Mouse (Mus musculus) MEL (cell line): ENCODE data around the gene Tmem30c. TPM values are rescaled to one million over a fixed set of nuclear protein-coding genes. Genes with fewer than 3 reads are reported as not detected.
A peak's percentile ranks its signal among the peaks of the same experiment; 100 is the strongest.

Source experiments
- DNase-seq: peaks from one replicate; pipeline ENCODE4 v3.0.0; 2011; ENCODE audit warnings: low read depth, low spot score
- H3K27ac ChIP-seq: 2 replicates; pipeline ENCODE4 v1.5.1; 2012; ENCODE audit warnings: low read depth, mild to moderate bottlenecking, control low read depth, low read length, moderate library complexity; ENCODE audit not compliant: control insufficient read depth
- H3K27me3 ChIP-seq, 2 experiments: fragments of 150-350 bp in 1 of 2; sonication (generic) in 1 of 2; 2 replicates each; pipeline ENCODE4 v1.6.1; 2012; ENCODE audit warnings: low read length in 2 of 2, mild to moderate bottlenecking in 2 of 2, improper control_type of control experiment in 1 of 2, moderate library complexity in 1 of 2; ENCODE audit not compliant: insufficient read depth in 2 of 2, control insufficient read depth in 1 of 2
- H3K36me3 ChIP-seq, 2 experiments: 2 replicates each; pipeline ENCODE4 v1.6.1; 2012 to 2014; ENCODE audit warnings: low read length in 2 of 2, improper control_type of control experiment in 1 of 2, inconsistent platforms in 1 of 2, mild to moderate bottlenecking in 1 of 2; ENCODE audit not compliant: insufficient read depth in 2 of 2, control insufficient read depth in 1 of 2
- H3K4me1 ChIP-seq, 2 experiments: fragments of 150-350 bp in 1 of 2; sonication (generic) in 1 of 2; 2 replicates each; pipeline ENCODE4 v1.6.1; 2012; ENCODE audit warnings: low read length in 2 of 2, improper control_type of control experiment in 1 of 2, mild to moderate bottlenecking in 1 of 2; ENCODE audit not compliant: insufficient read depth in 2 of 2, control insufficient read depth in 1 of 2
- H3K4me3 ChIP-seq, 2 experiments: fragments of 150-350 bp in 1 of 2; sonication (generic) in 1 of 2; 2 replicates each; pipeline ENCODE4 v1.5.1; 2012; ENCODE audit warnings: low read depth in 2 of 2, low read length in 2 of 2, mild to moderate bottlenecking in 2 of 2, moderate library complexity in 2 of 2, control low read depth in 1 of 2, improper control_type of control experiment in 1 of 2; ENCODE audit not compliant: control insufficient read depth in 1 of 2, insufficient read depth in 1 of 2
- H3K79me2 ChIP-seq: 2 replicates; pipeline ENCODE4 v1.6.1; 2012; ENCODE audit warnings: mild to moderate bottlenecking, low read length, moderate library complexity; ENCODE audit not compliant: control insufficient read depth, poor library complexity, insufficient read depth
- H3K9ac ChIP-seq: 2 replicates; pipeline ENCODE4 v1.6.1; 2012; ENCODE audit warnings: low read depth, mild to moderate bottlenecking, control low read depth, low read length, moderate library complexity; ENCODE audit not compliant: control insufficient read depth, poor library complexity, severe bottlenecking
- H3K9me3 ChIP-seq: fragments of 150-350 bp; sonication (generic); replicated peaks from 2 replicates; pipeline ENCODE4 v1.6.1; 2012; ENCODE audit warnings: mild to moderate bottlenecking, low read length, improper control_type of control experiment, moderate library complexity; ENCODE audit not compliant: insufficient read depth
- CHD2 ChIP-seq: IDR thresholded peaks from 2 replicates; pipeline ENCODE4 v1.6.1; 2011; ENCODE audit warnings: low read length, improper control_type of control experiment
- ELF1 ChIP-seq: IDR thresholded peaks from 2 replicates; pipeline ENCODE4 v1.6.1; 2014; ENCODE audit warnings: low read depth, mild to moderate bottlenecking, inconsistent platforms, low read length, improper control_type of control experiment, moderate library complexity
- GATA1 ChIP-seq: IDR thresholded peaks from 2 replicates; pipeline ENCODE4 v1.6.1; 2011; ENCODE audit warnings: low read depth, low read length, improper control_type of control experiment
- HCFC1 ChIP-seq: IDR thresholded peaks from 2 replicates; pipeline ENCODE4 v1.6.1; 2012; ENCODE audit warnings: low read depth, mild to moderate bottlenecking, inconsistent platforms, low read length, improper control_type of control experiment, moderate library complexity
- KAT2A ChIP-seq: conservative IDR thresholded peaks from 2 replicates; pipeline ENCODE4 v1.6.1; 2012; ENCODE audit warnings: low read depth, low read length, improper control_type of control experiment, inconsistent platforms
- MAX ChIP-seq: IDR thresholded peaks from 2 replicates; pipeline ENCODE4 v1.6.1; 2011; ENCODE audit warnings: low read length, improper control_type of control experiment
- MEF2A ChIP-seq: IDR thresholded peaks from 2 replicates; pipeline ENCODE4 v1.6.1; 2014; ENCODE audit warnings: low read depth, mild to moderate bottlenecking, inconsistent platforms, low read length, improper control_type of control experiment; ENCODE audit not compliant: poor library complexity, insufficient replicate concordance, severe bottlenecking; ENCODE audit errors: extremely low read depth
- MXI1 ChIP-seq: IDR thresholded peaks from 2 replicates; pipeline ENCODE4 v1.6.1; 2011; ENCODE audit warnings: mild to moderate bottlenecking, low read depth, low read length, improper control_type of control experiment
- MYB ChIP-seq: IDR thresholded peaks from 2 replicates; pipeline ENCODE4 v1.6.1; 2011; ENCODE audit warnings: mild to moderate bottlenecking, low read depth, low read length, improper control_type of control experiment
- POLR2AphosphoS5 ChIP-seq: IDR thresholded peaks from 2 replicates; pipeline ENCODE4 v1.6.1; 2012; ENCODE audit warnings: low read depth, borderline replicate concordance, mild to moderate bottlenecking, inconsistent platforms, low read length, moderate library complexity, mixed read lengths
- RCOR1 ChIP-seq: IDR thresholded peaks from 2 replicates; pipeline ENCODE4 v1.6.1; 2012; ENCODE audit warnings: low read depth, mild to moderate bottlenecking, inconsistent platforms, low read length, improper control_type of control experiment
- TCF12 ChIP-seq: IDR thresholded peaks from 2 replicates; pipeline ENCODE4 v1.6.1; 2014; ENCODE audit warnings: low read depth, mild to moderate bottlenecking, inconsistent platforms, low read length, improper control_type of control experiment, moderate library complexity
- USF1 ChIP-seq: IDR thresholded peaks from 2 replicates; pipeline ENCODE4 v1.6.1; 2014; ENCODE audit warnings: low read depth, mild to moderate bottlenecking, inconsistent platforms, low read length, improper control_type of control experiment, moderate library complexity
- USF2 ChIP-seq, 2 experiments: IDR thresholded peaks; 2 replicates each; pipeline ENCODE4 v1.6.1; 2011 to 2012; ENCODE audit warnings: improper control_type of control experiment in 2 of 2, low read length in 2 of 2, borderline replicate concordance in 1 of 2, inconsistent platforms in 1 of 2, low read depth in 1 of 2, mild to moderate bottlenecking in 1 of 2; ENCODE audit not compliant: insufficient read depth in 1 of 2
- ZC3H11A ChIP-seq: IDR thresholded peaks from 2 replicates; pipeline ENCODE4 v1.6.1; 2012; ENCODE audit warnings: low read depth, mild to moderate bottlenecking, inconsistent platforms, low read length, improper control_type of control experiment
- ZKSCAN1 ChIP-seq: IDR thresholded peaks from 2 replicates; pipeline ENCODE4 v1.6.1; 2012; ENCODE audit warnings: low read depth, mild to moderate bottlenecking, inconsistent platforms, low read length, improper control_type of control experiment, moderate library complexity
- ZMIZ1 ChIP-seq: IDR thresholded peaks from 2 replicates; pipeline ENCODE4 v1.6.1; 2012; ENCODE audit warnings: low read depth, mild to moderate bottlenecking, inconsistent platforms, low read length, improper control_type of control experiment, moderate library complexity
- polyA plus RNA-seq, 2 experiments: library from polyadenylated mRNA; stranded (reverse) in 1 of 2; unstranded in 1 of 2; fragments of >175 nt in 1 of 2; fragments of >200 nt in 1 of 2; gene quantifications; 2 replicates each; pipeline versions ENCODE4 v1.2.1 to v1.2.4; 2012; ENCODE audit warnings: low replicate concordance in 2 of 2, low read depth in 1 of 2; ENCODE audit not compliant: insufficient read length in 2 of 2, insufficient read depth in 1 of 2, missing spikeins in 1 of 2
- total RNA-seq: library from RNA; depleted of rRNA; stranded (reverse); fragments of 300-350 nt; gene quantifications from 2 replicates; pipeline ENCODE4 v1.2.3, GENCODE M21; 2012

Tmem30c gene
- total and polyA plus RNA-seq, 3 experiments: 0.04 to 0.38 TPM; not detected in 1

- Histone ChIP-seq H3K36me3 (peaks cover 0 to 12% of the 10 kb centered on the region in 2 experiments; a peak in 3 of 4 replicates), H3K4me3 (no peak overlapping the region), H3K27ac (no peak overlapping the region; the same call in 1 of the 2 replicates), H3K9ac (no peak overlapping the region), H3K4me1 (peaks cover 6 to 9% of the 10 kb centered on the region in 2 experiments; a peak in 3 of 4 replicates), H3K79me2 (no peaks in the 10 kb centered on the region), H3K9me3 (no peaks in the 10 kb centered on the region), H3K27me3 (no peaks in the 10 kb centered on the region)
- TF ChIP-seq GATA1 (peak; percentile 51; the same call in 1 of the 2 replicates), RCOR1 (no peak)
- peak; percentile 31 for DNase-seq
Measured at GRCm38 (mm10) chr16:57312130-57312529, 19.5 kb upstream of the Tmem30c start.

DNA sequence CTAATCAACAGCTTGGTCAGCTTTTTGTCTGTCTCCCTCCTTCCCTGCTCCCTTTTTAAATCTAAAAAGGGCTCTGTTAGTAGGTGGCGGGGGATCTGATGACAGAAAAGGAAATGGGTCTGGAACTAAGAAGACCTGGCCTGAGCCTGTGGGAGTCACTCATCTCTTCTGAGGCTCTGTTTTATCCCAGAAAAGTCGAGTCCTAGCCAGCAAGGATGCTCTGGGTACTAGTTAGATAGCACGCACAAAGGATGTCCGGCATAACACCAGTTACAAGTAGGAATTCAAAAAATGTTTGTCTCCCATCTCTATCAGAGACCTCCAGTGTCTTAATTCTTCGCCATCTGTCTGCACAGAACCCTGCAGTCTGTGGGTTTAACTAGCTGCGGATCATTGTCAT is 12.8 kb upstream of the Tmem30c start:
- TF ChIP-seq ZC3H11A (no peak), HCFC1 (no peak), MEF2A (no peak), USF1 (no peak), USF2 (IDR thresholded peaks at IDR 0.05; ENCODE audit: borderline replicate concordance in 1 of 2, insufficient read depth in 1 of 2, low read depth in 1 of 2, low read length in 2 of 2) (no peak), POLR2AphosphoS5 (no peak), ELF1 (no peak), ZKSCAN1 (no peak), CHD2 (no peak), KAT2A (no peak), TCF12 (no peak), MXI1 (no peak), MAX (no peak), ZMIZ1 (no peak), MYB (no peak)
- Histone ChIP-seq H3K27me3 (no peaks in the 10 kb centered on the region), H3K9ac (no peak overlapping the region), H3K9me3 (no peaks in the 10 kb centered on the region), H3K79me2 (no peaks in the 10 kb centered on the region), H3K36me3 (peaks cover 0 to 2% of the 10 kb centered on the region in 2 experiments; a peak in 1 of 4 replicates), H3K4me3 (no peak overlapping the region), H3K27ac (no peak overlapping the region), H3K4me1 (peaks cover 0 to 2% of the 10 kb centered on the region in 2 experiments; a peak in 1 of 4 replicates)
- no peak for DNase-seq
